Mouse (Mus musculus) heart, embryonic 16.5 days (tissue): ENCODE measurements around the gene Mrps9. TPM values are rescaled to one million over a fixed set of nuclear protein-coding genes. Genes with fewer than 3 reads are reported as not detected.

ENCODE experiments used
- ATAC-seq: fragments of 200-750 bp; cut with Nextera tagmentation; replicated peaks from 2 replicates; pipeline ENCODE4 v1.8.0; 2017; ENCODE audit warnings: moderate number of reproducible peaks; ENCODE audit not compliant: insufficient read depth, low FRiP score; ENCODE audit errors: extremely low read depth
- H3K27ac ChIP-seq: fragments of 300-500 bp; sonication (generic); 2 replicates; pipeline ENCODE4 v1.5.1; 2014; ENCODE audit warnings: mild to moderate bottlenecking, low read length, control low read depth, moderate library complexity
- H3K27me3 ChIP-seq: fragments of 300-500 bp; sonication (generic); 2 replicates; pipeline ENCODE4 v1.6.1; 2014; ENCODE audit warnings: low read length, mixed read lengths; ENCODE audit not compliant: control insufficient read depth, insufficient read depth
- H3K36me3 ChIP-seq: fragments of 300-500 bp; sonication (generic); 2 replicates; pipeline ENCODE4 v1.6.1; 2014; ENCODE audit not compliant: control insufficient read depth, insufficient read depth
- H3K4me1 ChIP-seq: fragments of 300-500 bp; sonication (generic); 2 replicates; pipeline ENCODE4 v1.6.1; 2014; ENCODE audit warnings: low read length, mixed read lengths; ENCODE audit not compliant: control insufficient read depth, insufficient read depth
- H3K4me2 ChIP-seq: fragments of 300-500 bp; sonication (generic); 2 replicates; pipeline ENCODE4 v1.6.1; 2014; ENCODE audit warnings: low read depth, mild to moderate bottlenecking, control low read depth, low read length
- H3K4me3 ChIP-seq: fragments of 300-500 bp; sonication (generic); 2 replicates; pipeline ENCODE4 v1.5.1; 2014; ENCODE audit warnings: mild to moderate bottlenecking, control low read depth, low read length
- H3K9ac ChIP-seq: fragments of 300-500 bp; sonication (generic); 2 replicates; pipeline ENCODE4 v1.6.1; 2014; ENCODE audit warnings: low read length, control low read depth
- H3K9me3 ChIP-seq: fragments of 300-500 bp; sonication (generic); replicated peaks from 2 replicates; pipeline ENCODE4 v1.6.1; 2016; ENCODE audit warnings: low read length; ENCODE audit not compliant: control insufficient read depth
- WGBS: fragments of 180-500 bp; shearing (Covaris S2); extraction: QIAGEN DNeasy Blood & Tissue Kit; methylation state at CpG from one replicate; pipeline ENCODE4 v1.1.7; 2014; 5-methylcytosine and 5-hydroxymethylcytosine counted together
- polyA plus RNA-seq: library from polyadenylated mRNA; unstranded; fragments of >200 nt; fragmentation: Nextera tagmentation; extraction: Ambion mirVana; gene quantifications from 2 replicates; pipeline ENCODE4 v1.2.1, GENCODE M21; 2015

Gene Mrps9
- polyA plus RNA-seq, 1 experiment from 2014 or later, result 79.6 TPM

DNA sequence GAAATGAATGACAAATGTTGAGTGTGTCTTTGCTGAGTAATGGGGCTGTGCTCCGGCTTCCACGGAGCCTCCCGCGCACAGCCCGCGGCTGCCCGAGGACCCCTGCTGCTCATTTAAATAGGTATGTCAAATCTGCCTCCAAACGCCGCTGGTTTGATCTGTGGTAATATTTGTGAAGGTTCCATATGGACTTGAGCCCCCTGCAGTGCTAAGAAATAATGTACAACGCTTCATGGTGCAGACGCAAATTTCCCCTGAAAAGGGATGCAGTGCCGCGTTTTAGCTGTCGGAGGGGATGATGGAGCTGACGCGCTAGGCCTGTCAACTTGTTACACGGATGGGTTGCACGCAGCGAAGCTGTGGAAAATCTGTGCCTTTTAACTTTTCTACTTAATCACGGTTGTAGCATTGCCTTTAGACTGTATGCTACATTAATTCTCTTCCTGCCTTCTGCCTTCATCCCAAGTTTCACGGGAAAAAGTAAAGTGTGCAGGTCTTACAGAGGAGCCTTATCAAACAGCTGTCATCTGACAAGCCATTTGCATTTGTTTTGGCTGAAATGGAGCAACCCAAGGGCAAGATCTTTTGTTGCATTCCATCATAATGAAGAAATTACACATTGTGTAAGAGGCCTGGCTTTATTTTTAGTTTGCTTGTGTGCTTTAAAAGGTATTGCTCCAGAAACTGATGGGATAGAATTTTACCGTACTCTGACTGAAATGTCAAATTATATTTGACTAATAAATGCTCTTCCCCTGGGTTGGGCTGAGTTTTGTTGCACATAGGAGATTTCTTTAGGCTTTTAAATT, 37.7 kb downstream of the Mrps9 start:
- no peak; the same call in 1 of the 2 replicates for ATAC-seq
- no peak overlapping the region for H3K4me2 ChIP-seq

GRCm38 (mm10) chr1:42889421-42889887, 38.4 kb downstream of the Mrps9 start:
- no peaks in the 10 kb centered on the region for H3K9me3 ChIP-seq
- no peaks in the 10 kb centered on the region for H3K27me3 ChIP-seq
- peaks cover 9% of the 10 kb centered on the region; the same call in 1 of the 2 replicates for H3K36me3 ChIP-seq
- H3K4me3 ChIP-seq, result no peak overlapping the region
- H3K27ac ChIP-seq, result peak overlapping the region; percentile 11; the same call in 1 of the 2 replicates
- no peaks in the 10 kb centered on the region for H3K4me1 ChIP-seq
- 53% methylated on average over 7 of the region's 7 CpGs for WGBS
- ATAC-seq, result 0 out of 2 replicates have a peak, but pooled peaks have one; percentile 37
- H3K9ac ChIP-seq, result no peak overlapping the region
- H3K4me2 ChIP-seq, result no peak overlapping the region

More for the DNA sequence above, 37.7 kb downstream of the Mrps9 start:
- Histone ChIP-seq H3K27me3 (no peaks in the 10 kb centered on the region), H3K4me3 (no peak overlapping the region), H3K9me3 (no peaks in the 10 kb centered on the region), H3K36me3 (peaks cover 9% of the 10 kb centered on the region; the same call in 1 of the 2 replicates), H3K4me1 (no peaks in the 10 kb centered on the region), H3K27ac (no peak overlapping the region), H3K9ac (no peak overlapping the region)
- 70% methylated on average over 22 of the region's 22 CpGs for WGBS

GRCm38 (mm10) chr1:42894695-42895094, 43.7 kb downstream of the Mrps9 start:
- H3K4me2 ChIP-seq, result no peak overlapping the region
- no peaks in the 10 kb centered on the region for H3K27me3 ChIP-seq
- H3K27ac ChIP-seq, result no peak overlapping the region
- H3K9ac ChIP-seq, result no peak overlapping the region
- no peak for ATAC-seq
- peaks cover 23% of the 10 kb centered on the region for H3K36me3 ChIP-seq
- no peak overlapping the region for H3K4me3 ChIP-seq
- no peaks in the 10 kb centered on the region for H3K4me1 ChIP-seq
- H3K9me3 ChIP-seq, result no peaks in the 10 kb centered on the region

DNA sequence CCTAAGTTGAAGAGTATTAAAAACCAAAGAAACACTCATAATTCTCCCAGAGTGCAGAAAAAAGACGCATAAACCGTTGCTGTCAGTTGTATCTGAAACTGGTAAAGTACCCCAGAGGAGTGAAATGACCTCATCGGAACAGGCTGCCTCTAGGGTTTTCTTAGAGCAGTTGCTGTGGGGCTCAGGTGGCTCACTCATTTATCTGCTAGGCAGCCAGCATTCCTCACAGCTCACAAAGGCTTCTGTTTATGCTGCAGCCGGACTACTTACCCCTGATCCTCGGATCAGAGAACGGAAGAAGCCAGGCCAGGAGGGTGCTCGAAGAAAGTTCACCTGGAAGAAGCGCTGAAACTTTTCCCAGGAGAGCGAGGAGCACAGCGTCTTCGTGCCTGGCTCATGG, 54.1 kb downstream of the Mrps9 start:
- Histone ChIP-seq H3K27ac (no peak overlapping the region), H3K4me3 (no peak overlapping the region), H3K4me1 (no peaks in the 10 kb centered on the region), H3K27me3 (no peaks in the 10 kb centered on the region), H3K9me3 (no peaks in the 10 kb centered on the region), H3K4me2 (no peak overlapping the region), H3K36me3 (peaks cover 7% of the 10 kb centered on the region; the same call in 1 of the 2 replicates), H3K9ac (no peak overlapping the region)
- 78% methylated on average over 11 of the region's 11 CpGs for WGBS
- no peak for ATAC-seq

DNA sequence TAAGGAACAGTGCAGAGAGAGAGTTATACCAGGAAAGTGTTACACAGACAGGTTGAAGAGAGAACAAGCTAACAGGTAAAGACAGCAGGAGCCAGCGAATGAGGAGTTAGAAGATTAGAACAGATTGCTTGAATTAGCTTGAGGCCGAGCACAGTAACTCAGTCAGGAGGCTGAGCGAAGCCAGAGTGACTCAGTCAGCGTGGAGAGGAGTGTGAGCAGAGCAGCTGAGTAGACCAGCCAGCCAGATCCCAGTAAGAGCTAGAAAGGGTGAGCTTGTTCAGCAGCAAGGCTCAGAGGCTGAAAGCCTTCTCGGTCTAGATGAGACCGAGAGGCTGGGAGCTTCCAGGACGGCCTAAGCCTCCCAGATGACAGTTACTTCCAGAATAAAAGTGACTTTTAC, 55.7 kb downstream of the Mrps9 start:
- WGBS, result 84% methylated on average over 7 of the region's 7 CpGs
- no peak overlapping the region for H3K4me2 ChIP-seq

GRCm38 (mm10) chr1:42907153-42907552, 56.1 kb downstream of the Mrps9 start:
- peaks cover 3% of the 10 kb centered on the region; the same call in 1 of the 2 replicates for H3K36me3 ChIP-seq
- H3K4me3 ChIP-seq, result no peak overlapping the region
- WGBS, result 73% methylated on average over 4 of the region's 4 CpGs
- H3K27ac ChIP-seq, result no peak overlapping the region
- no peak for ATAC-seq
- no peaks in the 10 kb centered on the region for H3K4me1 ChIP-seq
- H3K9ac ChIP-seq, result no peak overlapping the region
- no peaks in the 10 kb centered on the region for H3K27me3 ChIP-seq
- H3K4me2 ChIP-seq, result no peak overlapping the region
- H3K9me3 ChIP-seq, result no peaks in the 10 kb centered on the region

More for the DNA sequence above, 55.7 kb downstream of the Mrps9 start:
- Histone ChIP-seq H3K36me3 (peaks cover 3% of the 10 kb centered on the region; the same call in 1 of the 2 replicates), H3K27ac (no peak overlapping the region), H3K9me3 (no peaks in the 10 kb centered on the region), H3K4me3 (no peak overlapping the region), H3K27me3 (no peaks in the 10 kb centered on the region), H3K9ac (no peak overlapping the region), H3K4me1 (no peaks in the 10 kb centered on the region)
- no peak for ATAC-seq

- Histone ChIP-seq H3K9ac (no peak overlapping the region), H3K36me3 (no peaks in the 10 kb centered on the region), H3K27ac (no peak overlapping the region), H3K4me3 (no peak overlapping the region), H3K27me3 (no peaks in the 10 kb centered on the region), H3K4me1 (0 out of 2 replicates have a peak, but pooled peaks cover 2% of the 10 kb centered on the region), H3K9me3 (no peaks in the 10 kb centered on the region), H3K4me2 (no peak overlapping the region)
- WGBS, result 13% methylated on average over 4 of the region's 4 CpGs
- ATAC-seq, result no peak
Measured at GRCm38 (mm10) chr1:42915062-42915461, 64.0 kb downstream of the Mrps9 start.

DNA sequence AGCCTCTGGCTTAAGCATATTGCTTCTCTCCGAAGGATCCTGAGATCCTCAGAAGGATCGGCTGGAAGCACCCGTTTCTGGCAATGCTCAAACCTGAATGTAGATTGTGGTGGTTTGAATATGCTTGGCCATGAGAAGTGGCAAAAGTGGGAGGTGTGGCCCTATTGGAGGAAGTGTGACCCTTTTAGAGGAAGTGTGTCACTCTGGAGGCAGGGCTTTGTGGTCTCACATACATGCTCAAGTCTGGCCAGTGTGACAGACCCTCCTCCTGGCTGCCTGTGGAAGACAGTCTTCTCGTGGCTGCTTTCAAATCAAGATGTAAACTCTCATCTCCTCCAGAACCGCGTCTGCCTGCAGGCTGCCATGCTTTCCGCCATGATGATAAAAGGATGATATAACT, 65.7 kb downstream of the Mrps9 start:
- Histone ChIP-seq H3K36me3 (no peaks in the 10 kb centered on the region), H3K4me1 (0 out of 2 replicates have a peak, but pooled peaks cover 2% of the 10 kb centered on the region), H3K27me3 (no peaks in the 10 kb centered on the region), H3K4me2 (no peak overlapping the region), H3K4me3 (no peak overlapping the region), H3K9ac (no peak overlapping the region), H3K27ac (no peak overlapping the region), H3K9me3 (no peaks in the 10 kb centered on the region)
- WGBS, result 76% methylated on average over 7 of the region's 7 CpGs
- no peak for ATAC-seq

GRCm38 (mm10) chr1:42917908-42918307, 66.9 kb downstream of the Mrps9 start:
- ATAC-seq, result no peak
- H3K4me2 ChIP-seq, result 0 out of 2 replicates have a peak overlapping the region, but pooled peaks have one; percentile 8
- no peak overlapping the region for H3K4me3 ChIP-seq
- 17% methylated on average over 4 of the region's 4 CpGs for WGBS
- H3K27ac ChIP-seq, result no peak overlapping the region
- H3K4me1 ChIP-seq, result no peaks in the 10 kb centered on the region
- H3K9ac ChIP-seq, result no peak overlapping the region
- H3K27me3 ChIP-seq, result no peaks in the 10 kb centered on the region
- no peaks in the 10 kb centered on the region for H3K36me3 ChIP-seq
- H3K9me3 ChIP-seq, result no peaks in the 10 kb centered on the region
